Mouse (Mus musculus) bone marrow macrophage, adult 2 months (primary cell): ENCODE measurements around the gene 4932438H23Rik. TPM values are rescaled to one million over a fixed set of nuclear protein-coding genes. Genes with fewer than 3 reads are reported as not detected.

Source experiments
- H3K27ac ChIP-seq: 2 replicates; pipeline ENCODE4 v1.5.1; 2012; ENCODE audit warnings: low read depth, low read length; ENCODE audit not compliant: insufficient read depth
- H3K4me1 ChIP-seq: 2 replicates; pipeline ENCODE4 v1.6.1; 2012; ENCODE audit warnings: low read length; ENCODE audit not compliant: control insufficient read depth, insufficient read depth
- H3K4me3 ChIP-seq: 2 replicates; pipeline ENCODE4 v1.5.1; 2012; ENCODE audit warnings: mild to moderate bottlenecking, low read length, moderate library complexity; ENCODE audit not compliant: insufficient read depth
- CTCF ChIP-seq: IDR thresholded peaks from 2 replicates; pipeline ENCODE4 v1.5.1; 2012; ENCODE audit warnings: low read depth, mild to moderate bottlenecking, low read length, moderate library complexity
- POLR2A ChIP-seq: IDR thresholded peaks from 2 replicates; pipeline ENCODE4 v1.6.1; 2012; ENCODE audit warnings: mild to moderate bottlenecking, low read depth, low read length, borderline replicate concordance
- polyA plus RNA-seq: library from polyadenylated mRNA; stranded (reverse); fragments of >200 nt; gene quantifications from 2 replicates; pipeline ENCODE4 v1.2.4, GENCODE M21; 2012; ENCODE audit not compliant: missing spikeins, insufficient read depth, insufficient read length

The 4932438H23Rik gene
- polyA plus RNA-seq, 1 experiment = not detected

GRCm38 (mm10) chr16:91011847-91012246 lies 83.1 kb downstream of the 4932438H23Rik start:
- TF ChIP-seq POLR2A = no peak
- no peak for TF ChIP-seq CTCF
- H3K27ac ChIP-seq = peak overlapping the region; percentile 100
- peak overlapping the region; percentile 98 for H3K4me3 ChIP-seq
- peaks cover 25% of the 10 kb centered on the region for H3K4me1 ChIP-seq

GRCm38 (mm10) chr16:91011021-91011683 lies 83.8 kb downstream of the 4932438H23Rik start, which contains the start of gene Synj1:
Gene Synj1 (minus strand): TSS chr16:91011308.
- Histone ChIP-seq H3K4me1 (peaks cover 25% of the 10 kb centered on the region), H3K27ac (peak within 1 kb of the TSS; percentile 100), H3K4me3 (peak within 1 kb of the TSS; percentile 98)
- TF ChIP-seq CTCF = no peak
- no peak for TF ChIP-seq POLR2A

DNA sequence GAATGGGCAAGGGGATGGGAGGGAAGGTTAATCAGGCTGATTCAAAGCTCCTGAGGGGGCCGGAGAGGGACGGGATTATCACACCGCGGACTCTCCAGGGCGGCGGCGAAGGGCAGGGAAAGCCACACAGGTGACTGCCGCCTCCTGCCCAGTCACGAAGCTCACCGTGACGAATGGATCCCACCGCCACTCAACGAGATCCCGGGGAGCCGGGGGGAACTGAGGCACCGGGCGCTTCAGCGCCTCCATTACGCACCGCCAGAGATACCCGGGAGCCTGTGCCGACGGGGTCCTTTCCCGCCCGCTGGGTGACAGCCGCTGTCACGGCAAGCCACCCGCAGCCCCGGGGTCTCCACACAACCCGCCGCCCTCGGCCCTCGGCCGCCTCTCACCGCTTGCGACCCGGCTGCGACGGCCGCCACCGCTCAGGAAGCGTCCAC lies 84.3 kb downstream of the 4932438H23Rik start:
- Histone ChIP-seq H3K4me1 (peaks cover 25% of the 10 kb centered on the region), H3K4me3 (peak overlapping the region; percentile 97), H3K27ac (peak overlapping the region; percentile 73)
- TF ChIP-seq CTCF (no peak), POLR2A (no peak)

- TF ChIP-seq POLR2A (no peak), CTCF (no peak)
- Histone ChIP-seq H3K4me3 (peak overlapping the region; percentile 97), H3K4me1 (peaks cover 25% of the 10 kb centered on the region), H3K27ac (peak overlapping the region; percentile 73)
Measured at GRCm38 (mm10) chr16:91009942-91010529, 84.9 kb downstream of the 4932438H23Rik start.

DNA sequence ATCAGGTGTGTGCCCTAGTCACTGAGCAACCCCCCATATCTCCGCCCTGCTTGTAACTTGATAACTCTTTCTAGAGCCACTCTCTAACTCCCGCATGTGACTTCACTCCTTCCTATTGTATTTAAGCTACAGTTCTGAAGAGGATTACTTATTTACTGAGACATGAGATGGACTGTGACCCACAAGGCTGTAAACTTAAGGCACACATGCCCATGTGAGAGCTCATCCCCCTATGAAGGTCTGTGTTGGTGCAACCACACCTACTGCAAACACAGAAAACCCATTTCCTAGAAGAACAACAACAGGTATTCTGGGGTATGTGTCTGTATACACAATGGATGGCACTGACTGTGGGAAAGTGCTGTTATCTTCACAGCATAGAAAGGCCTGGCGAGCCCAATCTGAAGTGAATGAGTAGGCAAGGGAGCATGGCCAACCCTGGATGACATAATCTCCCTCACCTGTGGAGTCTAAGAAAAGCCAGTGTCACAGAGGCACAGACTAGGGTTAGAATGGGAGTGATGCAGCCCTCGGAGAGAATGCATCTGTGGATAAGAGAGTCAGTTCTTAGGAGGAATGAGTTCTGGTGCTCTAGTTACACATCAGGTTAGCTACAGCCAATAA lies 89.9 kb downstream of the 4932438H23Rik start:
- TF ChIP-seq CTCF (no peak), POLR2A (no peak)
- H3K4me3 ChIP-seq = no peak overlapping the region
- H3K4me1 ChIP-seq = peaks cover 26% of the 10 kb centered on the region
- no peak overlapping the region for H3K27ac ChIP-seq

Other genes with a start within 250 kb of the 4932438H23Rik start
- 7.1 and 9.4 TPM in 2 replicates for gene Cfap298, start 160.0 kb downstream of the 4932438H23Rik start, polyA plus RNA-seq
- gene Synj1, start 83.8 kb downstream of the 4932438H23Rik start, polyA plus RNA-seq = 91.7 and 118 TPM in 2 replicates
- 91.7 and 108 TPM in 2 replicates for gene Paxbp1, start 50.6 kb downstream of the 4932438H23Rik start, polyA plus RNA-seq
- gene Olig2, start 130.3 kb upstream of the 4932438H23Rik start, polyA plus RNA-seq = not detected in 2 replicates
- not detected in 2 replicates for gene Olig1, start 174.7 kb upstream of the 4932438H23Rik start, polyA plus RNA-seq